Mouse (Mus musculus) heart, embryonic 16.5 days (tissue): ENCODE data around the gene Olfr1042. TPM values are rescaled to one million over a fixed set of nuclear protein-coding genes. Genes with fewer than 3 reads are reported as not detected.

Source experiments
- ATAC-seq: fragments of 200-750 bp; cut with Nextera tagmentation; replicated peaks from 2 replicates; pipeline ENCODE4 v1.8.0; 2017; ENCODE audit warnings: moderate number of reproducible peaks; ENCODE audit not compliant: insufficient read depth, low FRiP score; ENCODE audit errors: extremely low read depth
- H3K27ac ChIP-seq: fragments of 300-500 bp; sonication (generic); 2 replicates; pipeline ENCODE4 v1.5.1; 2014; ENCODE audit warnings: mild to moderate bottlenecking, low read length, control low read depth, moderate library complexity
- H3K27me3 ChIP-seq: fragments of 300-500 bp; sonication (generic); 2 replicates; pipeline ENCODE4 v1.6.1; 2014; ENCODE audit warnings: low read length, mixed read lengths; ENCODE audit not compliant: control insufficient read depth, insufficient read depth
- H3K36me3 ChIP-seq: fragments of 300-500 bp; sonication (generic); 2 replicates; pipeline ENCODE4 v1.6.1; 2014; ENCODE audit not compliant: control insufficient read depth, insufficient read depth
- H3K4me1 ChIP-seq: fragments of 300-500 bp; sonication (generic); 2 replicates; pipeline ENCODE4 v1.6.1; 2014; ENCODE audit warnings: low read length, mixed read lengths; ENCODE audit not compliant: control insufficient read depth, insufficient read depth
- H3K4me2 ChIP-seq: fragments of 300-500 bp; sonication (generic); 2 replicates; pipeline ENCODE4 v1.6.1; 2014; ENCODE audit warnings: low read depth, mild to moderate bottlenecking, control low read depth, low read length
- H3K4me3 ChIP-seq: fragments of 300-500 bp; sonication (generic); 2 replicates; pipeline ENCODE4 v1.5.1; 2014; ENCODE audit warnings: mild to moderate bottlenecking, control low read depth, low read length
- H3K9ac ChIP-seq: fragments of 300-500 bp; sonication (generic); 2 replicates; pipeline ENCODE4 v1.6.1; 2014; ENCODE audit warnings: low read length, control low read depth
- H3K9me3 ChIP-seq: fragments of 300-500 bp; sonication (generic); replicated peaks from 2 replicates; pipeline ENCODE4 v1.6.1; 2016; ENCODE audit warnings: low read length; ENCODE audit not compliant: control insufficient read depth
- WGBS: fragments of 180-500 bp; shearing (Covaris S2); extraction: QIAGEN DNeasy Blood & Tissue Kit; methylation state at CpG from one replicate; pipeline ENCODE4 v1.1.7; 2014; 5-methylcytosine and 5-hydroxymethylcytosine counted together
- polyA plus RNA-seq: library from polyadenylated mRNA; unstranded; fragments of >200 nt; fragmentation: Nextera tagmentation; extraction: Ambion mirVana; gene quantifications from 2 replicates; pipeline ENCODE4 v1.2.1, GENCODE M21; 2015

Gene Olfr1042
- polyA plus RNA-seq, 1 experiment from 2014 or later, result not detected

GRCm38 (mm10) chr2:86135828-86136227 is 25.8 kb downstream of the Olfr1042 start, which contains the start of gene Olfr1039:
Olfr1039 (minus strand) TSS chr2:86135928.
- Histone ChIP-seq H3K9me3 (peaks cover 5% of the 10 kb centered on the region; the same call in 1 of the 2 replicates), H3K9ac (no peak within 1 kb of the TSS), H3K27me3 (no peaks in the 10 kb centered on the region), H3K4me2 (no peak within 1 kb of the TSS), H3K27ac (no peak within 1 kb of the TSS), H3K4me3 (no peak within 1 kb of the TSS), H3K4me1 (no peaks in the 10 kb centered on the region), H3K36me3 (no peaks in the 10 kb centered on the region)
- WGBS, result 88% methylated on average over 1 of the region's 1 CpGs
- no peak for ATAC-seq

Other genes starting within 250 kb of the Olfr1042 start
- gene Olfr1025-ps1, start 246.6 kb downstream of the Olfr1042 start, polyA plus RNA-seq, result not detected in 2 replicates
- gene Olfr1026, start 240.3 kb downstream of the Olfr1042 start, polyA plus RNA-seq, result not detected in 2 replicates
- not detected in 2 replicates for gene Olfr1028, start 211.4 kb downstream of the Olfr1042 start, polyA plus RNA-seq
- gene Olfr1029, start 187.9 kb downstream of the Olfr1042 start, polyA plus RNA-seq, result not detected in 2 replicates
- not detected in 2 replicates for gene Olfr1030, start 182.6 kb downstream of the Olfr1042 start, polyA plus RNA-seq
- not detected in 2 replicates for gene Olfr1031, start 171.5 kb downstream of the Olfr1042 start, polyA plus RNA-seq
- gene Olfr1032, start 156.3 kb downstream of the Olfr1042 start, polyA plus RNA-seq, result not detected in 2 replicates
- gene Olfr1033, start 141.2 kb downstream of the Olfr1042 start, polyA plus RNA-seq, result 6.3 and 6.4 TPM in 2 replicates
- gene Olfr1034, start 116.0 kb downstream of the Olfr1042 start, polyA plus RNA-seq, result 0.07 TPM in 1 of 2 replicates, not detected in the other
- not detected in 2 replicates for gene Olfr1036, start 87.8 kb downstream of the Olfr1042 start, polyA plus RNA-seq
- not detected in 2 replicates for gene Olfr1037, start 74.5 kb downstream of the Olfr1042 start, polyA plus RNA-seq
- not detected in 2 replicates for gene Olfr1039, start 25.9 kb downstream of the Olfr1042 start, polyA plus RNA-seq
- not detected in 2 replicates for gene Olfr1040, start 15.1 kb downstream of the Olfr1042 start, polyA plus RNA-seq
- not detected in 2 replicates for gene Olfr1043, start 5.7 kb upstream of the Olfr1042 start, polyA plus RNA-seq
- not detected in 2 replicates for gene Olfr1044, start 16.0 kb upstream of the Olfr1042 start, polyA plus RNA-seq
- not detected in 2 replicates for gene Olfr52, start 23.8 kb upstream of the Olfr1042 start, polyA plus RNA-seq
- not detected in 2 replicates for gene Olfr1045, start 41.2 kb upstream of the Olfr1042 start, polyA plus RNA-seq
- gene Olfr1046, start 57.5 kb upstream of the Olfr1042 start, polyA plus RNA-seq, result not detected in 2 replicates
- gene Olfr1047, start 69.6 kb upstream of the Olfr1042 start, polyA plus RNA-seq, result not detected in 2 replicates
- not detected in 2 replicates for gene Olfr1048, start 78.5 kb upstream of the Olfr1042 start, polyA plus RNA-seq
- not detected in 2 replicates for gene Olfr1049, start 96.5 kb upstream of the Olfr1042 start, polyA plus RNA-seq
- not detected in 2 replicates for gene Olfr1051, start 117.2 kb upstream of the Olfr1042 start, polyA plus RNA-seq
- not detected in 2 replicates for gene Olfr1052, start 130.6 kb upstream of the Olfr1042 start, polyA plus RNA-seq
- gene Olfr1053, start 153.4 kb upstream of the Olfr1042 start, polyA plus RNA-seq, result not detected in 2 replicates
- gene Olfr1054, start 173.6 kb upstream of the Olfr1042 start, polyA plus RNA-seq, result not detected in 2 replicates
- gene Olfr1055, start 188.4 kb upstream of the Olfr1042 start, polyA plus RNA-seq, result not detected in 2 replicates
- not detected in 2 replicates for gene Olfr1056, start 200.6 kb upstream of the Olfr1042 start, polyA plus RNA-seq
- not detected in 2 replicates for gene Olfr1057, start 216.6 kb upstream of the Olfr1042 start, polyA plus RNA-seq
- not detected in 2 replicates for gene Olfr1058, start 226.7 kb upstream of the Olfr1042 start, polyA plus RNA-seq